In the genomic region with DNA sequence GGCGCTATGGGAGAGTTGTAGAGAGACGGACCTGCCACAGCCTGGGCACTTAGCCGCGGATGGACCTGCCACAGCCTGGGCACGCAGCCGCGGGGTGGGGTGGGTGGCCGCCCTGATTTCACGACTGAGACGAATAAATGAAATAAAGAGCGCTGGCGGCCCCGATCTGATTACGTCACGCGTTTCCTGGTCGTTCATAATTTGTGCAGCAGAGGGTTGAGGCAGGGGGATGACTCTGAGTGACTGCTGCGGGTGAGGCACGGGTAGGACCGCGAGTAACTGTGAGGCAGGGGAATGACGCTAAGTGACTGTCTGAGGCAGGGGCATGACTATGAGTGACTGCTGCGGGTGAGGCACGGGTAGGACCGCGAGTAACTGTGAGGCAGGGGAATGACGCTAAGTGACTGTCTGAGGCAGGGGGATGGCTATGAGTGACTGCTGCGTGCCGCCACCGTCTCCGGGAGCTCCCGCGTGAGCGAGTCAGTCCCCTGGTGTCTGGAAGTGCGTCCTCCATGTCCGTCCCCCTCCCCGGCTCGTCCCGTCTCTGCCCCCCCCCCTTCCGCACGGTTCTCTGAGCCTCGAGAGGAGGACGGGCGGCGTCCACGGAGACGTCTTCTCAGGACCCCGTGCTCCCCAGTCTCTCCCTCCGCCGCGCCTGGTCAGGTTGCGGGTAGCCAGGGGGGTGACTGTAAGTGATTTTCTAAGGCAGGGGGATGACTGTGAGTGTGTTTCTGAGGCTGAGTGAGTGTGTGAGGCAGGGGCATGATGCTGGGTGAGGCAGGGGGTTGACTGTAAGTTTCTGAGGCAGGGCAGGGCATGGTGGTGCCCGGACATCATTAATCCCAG, we compare ENCODE assay signal across 8 mouse cellular contexts. TPM values are rescaled to one million over a fixed set of nuclear protein-coding genes. Genes with fewer than 3 reads are reported as not detected.
A peak's percentile ranks its signal among the peaks of the same experiment; 100 is the strongest.
DNase-seq lines count a peak whose midpoint lies in the region; ATAC-seq and TF ChIP-seq lines count a peak whose summit lies in the region.

No protein-coding gene starts in this region.

- no peak overlapping the region for H3K9ac ChIP-seq in limb, embryonic 11.5 days (ENCODE audit: low read length)
- H3K9ac ChIP-seq in midbrain, embryonic 13.5 days (replicated peaks): peak overlapping the region; percentile 64
- H3K9ac ChIP-seq in stomach, embryonic 15.5 days: no peak overlapping the region

- no peaks in the 10 kb centered on the region; the same call in 1 of the 2 replicates for H3K4me1 ChIP-seq in kidney, adult 2 months (ENCODE audit: control insufficient read depth, insufficient read depth, low read length)
- no peaks in the 10 kb centered on the region; the same call in 1 of the 2 replicates for H3K4me1 ChIP-seq in embryonic fibroblast, embryonic 13.5 days (ENCODE audit: control insufficient read depth, insufficient read depth, low read length)
- peaks cover 33% of the 10 kb centered on the region for H3K4me1 ChIP-seq in hindbrain, embryonic 10.5 days (replicated peaks)
- H3K4me1 ChIP-seq in limb, embryonic 11.5 days (ENCODE audit: control insufficient read depth, insufficient read depth, low read length): 0 out of 2 replicates have a peak, but pooled peaks cover 10% of the 10 kb centered on the region
- H3K4me1 ChIP-seq in midbrain, embryonic 13.5 days (replicated peaks): peaks cover 15% of the 10 kb centered on the region
- H3K4me1 ChIP-seq in stomach, embryonic 15.5 days: peaks cover 17% of the 10 kb centered on the region

- no peaks in the 10 kb centered on the region for H3K36me3 ChIP-seq in kidney, adult 2 months (ENCODE audit: control insufficient read depth, insufficient read depth, low read length)
- H3K36me3 ChIP-seq in hindbrain, embryonic 10.5 days: no peaks in the 10 kb centered on the region
- no peaks in the 10 kb centered on the region for H3K36me3 ChIP-seq in limb, embryonic 11.5 days (ENCODE audit: control insufficient read depth, insufficient read depth, low read length)
- no peaks in the 10 kb centered on the region for H3K36me3 ChIP-seq in midbrain, embryonic 13.5 days
- H3K36me3 ChIP-seq in stomach, embryonic 15.5 days: no peaks in the 10 kb centered on the region

- H3K27me3 ChIP-seq in kidney, adult 2 months (replicated peaks; ENCODE audit: control insufficient read depth, insufficient read depth, low read length): no peaks in the 10 kb centered on the region
- H3K27me3 ChIP-seq in hindbrain, embryonic 10.5 days (ENCODE audit: insufficient read depth, poor library complexity, severe bottlenecking): peaks cover 7% of the 10 kb centered on the region; the same call in 1 of the 2 replicates
- H3K27me3 ChIP-seq in limb, embryonic 11.5 days (ENCODE audit: control insufficient read depth, insufficient read depth, low read length): peaks cover 12% of the 10 kb centered on the region; the same call in 1 of the 2 replicates
- H3K27me3 ChIP-seq in midbrain, embryonic 13.5 days: no peaks in the 10 kb centered on the region
- H3K27me3 ChIP-seq in stomach, embryonic 15.5 days (replicated peaks): no peaks in the 10 kb centered on the region

- 0 out of 2 replicates have a peak, but pooled peaks cover 3% of the 10 kb centered on the region for H3K9me3 ChIP-seq in hindbrain, embryonic 10.5 days
- no peaks in the 10 kb centered on the region for H3K9me3 ChIP-seq in limb, embryonic 11.5 days (ENCODE audit: control insufficient read depth, low read length)
- no peaks in the 10 kb centered on the region for H3K9me3 ChIP-seq in midbrain, embryonic 13.5 days
- H3K9me3 ChIP-seq in stomach, embryonic 15.5 days: no peaks in the 10 kb centered on the region

- H3K4me3 ChIP-seq in kidney, adult 2 months (ENCODE audit: insufficient read depth, low read depth, low read length): peak overlapping the region; percentile 46
- peak overlapping the region; percentile 51 for H3K4me3 ChIP-seq in embryonic fibroblast, embryonic 13.5 days (ENCODE audit: insufficient read depth, low read length)
- peak overlapping the region; percentile 70 for H3K4me3 ChIP-seq in hindbrain, embryonic 10.5 days
- peak overlapping the region; percentile 23 for H3K4me3 ChIP-seq in limb, embryonic 11.5 days (ENCODE audit: low read depth, low read length)
- peak overlapping the region; percentile 57 for H3K4me3 ChIP-seq in midbrain, embryonic 13.5 days (replicated peaks)
- peak overlapping the region; percentile 61 for H3K4me3 ChIP-seq in stomach, embryonic 15.5 days (replicated peaks)

- no peak for DNase-seq in kidney, adult 2 months
- DNase-seq in kidney, adult 8-10 months: no peak
- peak; percentile 53 for DNase-seq in adrenal gland, postnatal 14 days
- peak; percentile 47 for DNase-seq in hindbrain, embryonic 10.5 days (ENCODE audit: low spot score)
- DNase-seq in limb, embryonic 11.5 days (ENCODE audit: low spot score): peak; percentile 54

- H3K27ac ChIP-seq in kidney, adult 2 months (ENCODE audit: insufficient read depth, low read depth, low read length): no peak overlapping the region
- peak overlapping the region; percentile 86 for H3K27ac ChIP-seq in embryonic fibroblast, embryonic 13.5 days (ENCODE audit: insufficient read depth, low read length)
- H3K27ac ChIP-seq in hindbrain, embryonic 10.5 days: peak overlapping the region; percentile 85
- H3K27ac ChIP-seq in limb, embryonic 11.5 days (replicated peaks; ENCODE audit: low read depth, low read length): no peak overlapping the region
- H3K27ac ChIP-seq in midbrain, embryonic 13.5 days: peak overlapping the region; percentile 97
- H3K27ac ChIP-seq in stomach, embryonic 15.5 days: no peak overlapping the region; the same call in 1 of the 2 replicates

- under 1% methylated on average over 53 of the region's 53 CpGs for WGBS in kidney, adult 2 months
- under 1% methylated on average over 52 of the region's 53 CpGs for WGBS in hindbrain, embryonic 10.5 days
- under 1% methylated on average over 50 of the region's 53 CpGs for WGBS in limb, embryonic 11.5 days
- under 1% methylated on average over 46 of the region's 53 CpGs for WGBS in midbrain, embryonic 13.5 days
- under 1% methylated on average over 48 of the region's 53 CpGs for WGBS in stomach, embryonic 15.5 days

- peak overlapping the region; percentile 40 for H3K4me2 ChIP-seq in limb, embryonic 11.5 days (ENCODE audit: low read depth, severe bottlenecking)
- peak overlapping the region; percentile 68 for H3K4me2 ChIP-seq in midbrain, embryonic 13.5 days (replicated peaks)
- H3K4me2 ChIP-seq in stomach, embryonic 15.5 days: peak overlapping the region; percentile 82

- 0 out of 2 replicates have a peak, but pooled peaks have one; percentile 1 for ATAC-seq in limb, embryonic 11.5 days (ENCODE audit: insufficient number of reproducible peaks, low FRiP score, low TSS enrichment, low read depth)
- ATAC-seq in midbrain, embryonic 13.5 days: peak; percentile 21
- peak; percentile 25; the same call in 1 of the 2 replicates for ATAC-seq in stomach, embryonic 15.5 days (ENCODE audit: insufficient read depth, low FRiP score, low read depth)

- TF ChIP-seq POLR2A in kidney, adult 2 months (IDR thresholded peaks at IDR 0.05; ENCODE audit: low read depth, low read length): no peak
- TF ChIP-seq POLR2A in embryonic fibroblast, embryonic 13.5 days (IDR thresholded peaks at IDR 0.05; ENCODE audit: low read depth, low read length): peak; percentile 65; the same call in 1 of the 2 replicates

- no peak for TF ChIP-seq CTCF in kidney, adult 2 months (conservative IDR thresholded peaks at IDR 0.05; ENCODE audit: insufficient read depth, insufficient read length, low read depth, low read length)
- TF ChIP-seq CTCF in embryonic fibroblast, embryonic 13.5 days (IDR thresholded peaks at IDR 0.05; ENCODE audit: borderline replicate concordance, insufficient read depth, low read length): no peak

RNA-seq across cellular contexts. Expression of gene Ccr1, which starts 45.1 kb away (rescaled TPM):
- polyA plus RNA-seq in kidney, adult 2 months (2012; rRNA removed): 0.72 and 0.81 TPM in 2 replicates
- total RNA-seq in adrenal gland, postnatal 14 days (2021): 0.86 and 0.89 TPM in 2 replicates
- polyA plus RNA-seq in embryonic fibroblast, embryonic 13.5 days (2011; ENCODE audit: insufficient read length, low read depth, missing spikeins): 0.18 TPM in 1 of 2 replicates, not detected in the other
- polyA plus RNA-seq in hindbrain, embryonic 10.5 days (2016; fragmentation: Nextera tagmentation; extraction: Ambion mirVana): 0.90 and 1.0 TPM in 2 replicates
- 0.51 and 0.96 TPM in 2 replicates for polyA plus RNA-seq in limb, embryonic 11.5 days (2014; fragmentation: Nextera tagmentation; extraction: Ambion mirVana)
- 0.66 and 0.73 TPM in 2 replicates for polyA plus RNA-seq in midbrain, embryonic 13.5 days (2015; fragmentation: Nextera tagmentation; extraction: Ambion mirVana)
- 4.1 and 4.8 TPM in 2 replicates for polyA plus RNA-seq in stomach, embryonic 15.5 days (2015; fragmentation: Nextera tagmentation; extraction: Ambion mirVana)

RNA-seq across cellular contexts. Expression of gene Ccr1l1, which starts 54.8 kb away (rescaled TPM):
- 0.06 TPM in 1 of 2 replicates, not detected in the other for polyA plus RNA-seq in kidney, adult 2 months (2012; rRNA removed)
- not detected in 2 replicates for total RNA-seq in adrenal gland, postnatal 14 days (2021)
- not detected in 2 replicates for polyA plus RNA-seq in embryonic fibroblast, embryonic 13.5 days (2011; ENCODE audit: insufficient read length, low read depth, missing spikeins)
- polyA plus RNA-seq in hindbrain, embryonic 10.5 days (2016; fragmentation: Nextera tagmentation; extraction: Ambion mirVana): not detected in 2 replicates
- not detected in 2 replicates for polyA plus RNA-seq in limb, embryonic 11.5 days (2014; fragmentation: Nextera tagmentation; extraction: Ambion mirVana)
- polyA plus RNA-seq in midbrain, embryonic 13.5 days (2015; fragmentation: Nextera tagmentation; extraction: Ambion mirVana): not detected in 2 replicates
- polyA plus RNA-seq in stomach, embryonic 15.5 days (2015; fragmentation: Nextera tagmentation; extraction: Ambion mirVana): not detected in 2 replicates

Comparison
In these comparisons a context has a peak if more than half of its experiments do, and no peak if none do; other contexts are left out.
1. DNase-seq: peak in adrenal gland, postnatal 14 days (single experiment), hindbrain, embryonic 10.5 days (single experiment) and limb, embryonic 11.5 days (single experiment); none in kidney, adult 2 months (single experiment) and kidney, adult 8-10 months (0 of 2).
2. H3K27ac ChIP-seq: peak in embryonic fibroblast, embryonic 13.5 days (single experiment), hindbrain, embryonic 10.5 days (single experiment) and midbrain, embryonic 13.5 days (single experiment); none in kidney, adult 2 months (single experiment), limb, embryonic 11.5 days (single experiment) and stomach, embryonic 15.5 days (single experiment).
3. Peak in every context shown above with its lines, with median percentiles within 50 percentile points of each other: H3K4me3 ChIP-seq, ATAC-seq and H3K4me2 ChIP-seq.